Mouse (Mus musculus) left cerebral cortex, postnatal 36 days (tissue): ENCODE results near the gene Mknk1. TPM values are rescaled to one million over a fixed set of nuclear protein-coding genes. Genes with fewer than 3 reads are reported as not detected.

ENCODE experiments used
- DNase-seq, 2 experiments: peaks; one replicate each; pipeline ENCODE4 v3.0.0; 2021 to 2022; ENCODE audit warnings: low spot score in 2 of 2, mixed read lengths in 1 of 2
- intact Hi-C: fragments of 180-260 bp; cut with DNase I; formaldehyde crosslinking; loops from one replicate; pipeline ENCODE4 v1.15.1; 2025
- total RNA-seq, 2 experiments: library from RNA; stranded (reverse); gene quantifications; 2 replicates each; pipeline ENCODE4 v1.2.3; 2021

The Mknk1 gene
- total RNA-seq, 2 experiments from 2014 or later, result 32.6 to 40.7 TPM

DNA sequence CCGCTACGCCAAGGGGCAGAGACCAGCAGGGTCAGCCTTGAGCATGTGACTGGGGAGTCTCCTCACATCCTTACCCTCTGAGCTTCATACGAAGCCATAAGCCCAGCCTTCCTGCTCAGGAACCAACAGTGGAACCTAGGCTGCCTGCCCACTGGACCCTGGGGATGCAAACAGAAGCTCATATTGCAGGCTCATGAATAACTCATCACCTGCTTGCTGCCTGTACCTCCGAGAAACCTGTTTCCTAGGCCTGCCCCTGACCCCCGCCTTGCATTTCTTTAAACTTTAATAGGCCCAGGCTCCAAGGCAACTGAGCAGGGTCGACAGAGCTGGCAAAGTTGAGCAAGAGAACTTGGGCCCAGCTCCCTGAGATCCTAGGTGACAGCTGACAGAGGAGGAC, 45.0 kb downstream of the Mknk1 start, which contains the start of gene Kncn:
Gene Kncn (plus strand): TSS at position 379 of the 400 bp plus-strand sequence.
- intact Hi-C loops, result no loop called here

DNA sequence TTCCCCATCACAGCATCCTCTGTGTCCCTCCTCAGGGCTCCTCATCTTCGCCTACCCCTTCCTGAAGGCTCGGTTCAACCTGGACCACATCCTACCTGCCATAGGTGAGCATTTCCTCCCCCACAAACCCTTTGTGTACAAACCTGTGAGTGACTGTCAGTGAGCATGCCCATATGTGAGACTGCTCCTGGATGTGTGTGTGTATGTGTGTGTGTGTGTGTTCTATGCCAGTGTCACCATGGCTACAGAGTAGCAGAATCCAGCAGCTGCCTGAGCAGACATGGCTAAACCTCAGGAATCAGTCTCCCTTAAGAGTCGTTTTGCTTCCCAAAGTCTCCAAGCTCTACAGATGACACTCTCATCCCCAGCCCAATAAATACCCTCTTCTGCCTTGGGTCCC, 46.8 kb downstream of the Mknk1 start:
- intact Hi-C loops, result no loop called here
- DNase-seq, result peak in 1 of 2 experiments; percentile 33

More for the DNA sequence above, 45.0 kb downstream of the Mknk1 start, which contains the start of gene Kncn:
- no peak for DNase-seq

DNA sequence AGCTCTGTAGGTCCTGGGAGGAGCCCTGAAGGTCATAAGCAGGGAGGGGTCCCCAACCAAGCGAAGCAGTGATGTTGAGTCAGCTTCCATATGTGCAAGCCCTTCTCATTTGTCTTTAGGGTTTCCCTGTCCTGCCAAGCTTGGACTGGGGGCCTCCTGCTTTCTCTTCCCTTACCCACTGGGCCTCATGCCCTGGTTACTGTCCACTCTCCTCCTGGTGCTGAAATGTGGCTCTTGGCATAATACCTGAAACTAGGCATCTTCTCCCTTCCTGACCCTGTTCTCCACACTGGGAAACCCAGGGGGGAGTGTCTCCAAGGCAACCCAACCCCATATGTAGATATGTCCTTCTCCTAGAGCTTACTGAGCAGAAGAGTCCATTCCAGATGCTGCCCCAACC, 47.9 kb downstream of the Mknk1 start:
- intact Hi-C loops, result no loop called here
- no peak for DNase-seq

DNA sequence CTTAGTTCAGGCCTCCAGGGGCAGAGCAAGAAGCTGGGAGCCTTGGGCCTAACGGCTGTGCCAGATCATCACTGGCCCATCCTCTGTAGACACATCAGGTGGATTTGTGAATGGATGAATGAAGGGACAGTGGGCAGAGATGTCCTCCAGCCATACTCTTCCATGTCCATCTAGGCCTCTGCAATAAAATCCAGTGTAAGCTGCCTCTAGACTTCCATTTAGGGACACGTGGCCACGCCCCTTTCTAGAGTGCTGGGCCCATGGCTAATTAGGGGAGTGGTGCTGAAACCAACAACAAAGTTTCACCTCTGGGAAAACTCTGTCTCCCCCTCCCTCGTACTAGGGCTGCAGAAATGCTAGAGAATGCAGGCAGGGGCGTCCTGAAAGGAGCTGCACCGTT, 51.1 kb downstream of the Mknk1 start:
- DNase-seq, result no peak
- intact Hi-C loops, result no loop called here

DNA sequence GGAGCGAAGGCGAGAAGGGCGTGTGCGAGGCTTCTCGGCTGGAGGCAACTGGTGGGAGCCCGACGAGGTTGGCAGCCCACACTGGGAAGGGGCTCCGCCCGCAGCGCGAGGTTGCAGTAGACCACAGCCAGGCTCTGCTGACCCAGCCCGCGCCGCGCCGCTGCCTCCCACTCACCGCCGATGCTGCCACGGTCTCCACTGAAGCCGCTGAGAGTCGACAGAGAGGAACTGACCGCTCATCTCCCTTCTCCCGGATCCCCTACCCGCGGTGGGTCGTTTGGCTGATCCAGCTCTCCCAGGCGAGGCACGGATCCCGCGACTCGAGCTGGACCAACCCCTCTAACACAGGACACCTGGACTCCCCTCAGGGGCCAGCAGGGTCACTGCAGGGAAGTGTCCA, 51.6 kb downstream of the Mknk1 start, which contains the start of gene 6430628N08Rik:
Gene 6430628N08Rik (plus strand): TSS at position 113 of the 400 bp plus-strand sequence.
- intact Hi-C loops, result no loop called here
- no peak for DNase-seq

DNA sequence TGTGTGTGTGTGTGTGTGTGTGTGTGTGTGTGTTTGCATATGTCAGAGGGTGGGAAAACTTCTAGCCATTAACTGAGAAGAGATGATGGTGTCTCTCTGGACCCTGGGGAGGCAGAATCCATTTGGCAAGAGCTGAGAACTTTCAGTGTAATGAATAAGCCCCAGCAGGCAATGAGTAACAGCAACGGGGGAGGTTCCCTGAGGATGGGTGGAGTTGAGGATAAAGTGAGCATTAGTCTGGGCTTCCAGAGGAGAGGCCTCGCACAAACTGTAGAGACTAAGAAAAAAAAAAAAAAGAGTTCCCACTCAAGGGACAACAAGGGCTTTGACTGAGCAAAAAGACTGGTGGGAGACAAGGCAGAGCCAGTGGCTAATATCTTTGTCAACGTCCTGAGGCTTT, 55.3 kb downstream of the Mknk1 start:
- DNase-seq, result no peak
- intact Hi-C loops, result no loop called here

DNA sequence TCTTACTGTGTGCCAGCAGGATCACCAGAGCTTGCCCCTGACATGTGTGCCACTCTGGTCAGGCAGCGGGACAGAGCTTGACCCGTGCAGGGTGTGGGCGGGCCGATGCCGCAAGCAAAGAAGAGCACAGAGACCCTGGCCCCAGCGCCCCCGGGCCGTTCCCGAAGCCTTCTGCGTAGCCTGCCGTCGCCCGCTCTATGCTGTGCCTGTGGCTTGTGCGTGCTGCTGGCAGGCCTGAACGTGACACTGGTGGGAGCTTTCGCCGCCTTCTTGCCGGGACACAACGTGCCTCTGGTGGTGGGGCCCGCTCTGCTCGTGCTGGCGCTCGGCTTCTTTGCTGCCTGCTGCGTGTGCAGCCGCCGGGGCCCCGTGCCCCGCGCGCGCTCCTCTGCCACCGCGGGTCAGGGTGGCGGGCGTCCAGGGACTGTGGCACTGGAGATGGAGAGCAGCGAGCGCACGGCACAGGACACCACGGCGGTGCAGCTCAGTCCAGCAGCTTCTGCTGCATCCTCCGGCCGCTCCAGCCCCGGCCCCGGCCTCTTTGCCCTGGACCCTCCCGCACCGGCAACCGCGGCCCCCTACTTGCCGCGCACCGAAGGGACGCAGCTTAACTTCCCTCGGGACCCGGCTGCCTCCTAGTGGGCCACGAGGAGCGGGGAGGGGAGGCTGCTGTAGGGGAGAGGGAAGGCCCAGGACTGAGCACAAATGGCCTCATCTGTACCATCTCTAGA, 59.1 kb downstream of the Mknk1 start:
- intact Hi-C loops, result no loop called here
- peak in 1 of 2 experiments; percentile 29 for DNase-seq

DNA sequence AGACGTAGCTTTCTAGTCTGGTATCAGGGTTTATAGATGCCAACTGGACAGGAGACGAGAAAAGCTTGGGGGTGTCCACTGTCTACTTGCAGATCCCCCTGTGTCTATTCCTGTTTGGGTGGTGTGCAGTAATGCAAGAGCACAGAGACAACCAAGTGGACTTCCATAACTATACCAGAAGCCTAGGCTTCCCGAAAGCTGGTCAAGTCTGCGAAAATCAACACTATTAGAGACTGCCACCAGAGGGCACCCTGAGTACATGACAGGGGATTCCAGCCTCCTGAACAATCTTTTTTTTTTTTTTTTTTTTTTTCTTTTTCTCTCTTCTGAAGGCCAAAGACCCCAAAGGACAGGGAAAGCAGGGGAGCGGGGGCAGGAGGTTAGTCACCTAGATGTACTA, 63.8 kb downstream of the Mknk1 start:
- intact Hi-C loops, result loop anchor here (1.0 to 5.0 kb wide), 2 partner anchors 49 to 77 kb away; no protein-coding TSS in a partner anchor
- DNase-seq, result peak; percentile 73 to 82

DNA sequence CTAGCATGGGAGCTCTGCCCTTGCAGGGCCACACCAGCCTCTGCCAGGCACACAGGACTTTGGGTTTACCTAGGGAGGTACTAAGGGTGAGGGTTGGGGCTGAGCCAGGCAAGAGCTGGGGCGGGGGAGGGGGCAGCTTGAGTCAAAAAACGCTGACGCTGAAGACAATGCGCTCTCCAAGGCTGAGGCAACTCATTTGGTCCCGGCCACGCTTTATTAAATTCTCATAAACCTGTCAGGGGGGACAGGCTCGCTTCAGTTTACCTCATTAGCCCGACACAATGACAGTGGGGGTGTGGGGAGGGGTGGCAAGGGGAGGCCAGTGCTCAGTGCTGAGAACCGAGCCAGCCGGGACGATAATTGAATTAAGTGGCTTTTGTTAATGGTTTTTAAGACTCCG, 65.4 kb downstream of the Mknk1 start:
- intact Hi-C loops, result loop anchor here (5.0 kb wide), 1 partner anchor 48 kb away; no protein-coding TSS in a partner anchor
- DNase-seq, result no peak

DNA sequence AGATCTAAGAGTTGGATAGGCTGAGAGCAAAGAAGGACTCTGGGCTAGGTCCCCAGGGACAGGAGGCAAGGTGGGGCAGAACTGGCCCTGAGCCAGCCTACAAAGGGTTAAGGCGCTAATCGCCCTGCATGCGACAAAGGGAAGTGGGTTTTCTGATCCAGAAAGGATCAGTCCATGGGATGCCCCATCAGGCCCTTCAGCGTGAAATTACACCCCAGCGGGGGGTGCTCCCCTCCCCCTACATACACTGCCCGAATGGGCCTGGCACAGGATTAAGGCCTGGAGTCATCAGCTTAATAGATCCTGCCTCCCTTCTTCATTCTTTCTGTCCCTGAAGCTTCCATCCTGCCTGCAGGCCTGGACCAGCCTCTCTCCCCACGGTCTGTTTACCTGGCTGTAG, 66.7 kb downstream of the Mknk1 start:
- no peak for DNase-seq
- intact Hi-C loops, result no loop called here

DNA sequence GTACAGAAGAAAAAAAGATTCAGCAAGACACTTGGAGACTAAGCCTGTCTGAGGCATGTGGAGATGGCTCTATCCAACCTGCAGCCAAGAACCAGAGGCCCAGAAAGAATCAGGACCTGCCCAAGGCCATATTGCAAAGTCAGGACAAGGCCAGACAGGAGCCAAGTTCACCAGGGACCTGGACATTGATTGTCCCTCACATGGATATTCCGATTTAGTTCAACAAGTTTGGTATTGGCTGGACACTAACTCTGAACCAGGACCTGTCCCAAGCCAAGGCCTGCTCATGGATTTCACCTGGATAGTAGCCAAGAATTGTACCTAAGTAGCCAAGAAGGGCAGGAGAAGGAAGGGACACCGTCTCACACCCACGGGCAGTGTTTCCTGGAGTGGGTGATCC, 67.8 kb downstream of the Mknk1 start:
- intact Hi-C loops, result no loop called here
- no peak for DNase-seq

DNA sequence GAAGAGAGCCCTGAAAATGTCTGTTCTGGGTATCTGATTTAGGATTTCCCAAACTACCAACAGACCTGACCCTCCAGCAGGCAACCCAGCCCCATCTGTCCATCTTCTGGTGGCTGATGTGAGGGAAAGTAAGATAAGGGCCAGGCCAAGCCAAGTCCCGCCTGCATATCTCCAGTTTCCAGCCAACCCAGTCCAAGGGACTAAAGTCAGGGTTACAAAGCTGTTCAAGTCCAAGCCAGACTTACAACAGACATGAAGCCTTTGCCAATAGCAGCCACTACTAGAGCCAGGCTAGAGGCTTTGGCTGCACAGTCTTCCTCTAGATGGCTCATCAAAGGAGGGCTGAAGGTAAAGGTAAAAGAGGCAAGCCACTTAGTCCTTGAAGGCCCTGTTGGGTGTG, 69.0 kb downstream of the Mknk1 start:
- intact Hi-C loops, result no loop called here
- DNase-seq, result no peak

DNA sequence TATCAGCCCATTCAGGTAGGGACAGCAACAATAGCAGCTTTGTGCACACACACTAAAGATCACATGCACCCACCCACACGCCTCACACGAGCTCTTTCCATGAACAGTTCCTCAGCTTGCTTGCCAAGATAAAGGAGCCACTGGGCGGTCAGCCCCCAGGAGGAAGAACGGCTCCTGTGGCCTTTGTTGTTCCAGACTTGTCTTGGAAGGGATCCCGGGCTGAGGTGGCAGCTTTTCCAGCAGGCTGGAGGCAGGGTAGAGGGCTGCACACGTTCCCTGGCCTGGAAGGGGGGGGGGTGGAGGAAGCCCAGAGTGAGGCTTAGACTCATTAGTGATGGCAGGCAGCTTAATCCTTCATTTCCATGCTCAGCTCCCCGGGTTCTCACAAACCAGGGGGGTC, 69.6 kb downstream of the Mknk1 start:
- DNase-seq, result no peak
- intact Hi-C loops, result no loop called here

DNA sequence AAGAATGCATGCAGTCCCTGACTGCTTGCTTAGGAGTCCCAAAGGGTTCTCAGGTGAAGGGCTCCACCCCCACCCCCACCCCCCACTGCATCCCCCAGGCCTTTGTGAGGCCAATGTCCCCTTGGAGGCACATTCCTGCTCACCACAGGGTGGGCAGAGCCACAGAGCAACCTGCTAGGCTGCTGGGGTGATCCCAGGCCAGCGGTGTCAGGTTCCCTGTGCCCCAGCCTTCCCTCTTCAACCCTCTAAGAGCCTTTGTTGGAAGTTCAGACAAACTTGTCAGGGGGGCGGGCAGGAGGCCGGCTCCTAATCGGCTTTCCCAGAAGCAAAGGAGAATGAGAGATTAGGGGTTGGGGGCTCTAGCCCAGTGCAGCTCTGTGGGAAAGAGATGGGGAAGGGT, 72.6 kb downstream of the Mknk1 start:
- DNase-seq, result no peak
- intact Hi-C loops, result no loop called here

DNA sequence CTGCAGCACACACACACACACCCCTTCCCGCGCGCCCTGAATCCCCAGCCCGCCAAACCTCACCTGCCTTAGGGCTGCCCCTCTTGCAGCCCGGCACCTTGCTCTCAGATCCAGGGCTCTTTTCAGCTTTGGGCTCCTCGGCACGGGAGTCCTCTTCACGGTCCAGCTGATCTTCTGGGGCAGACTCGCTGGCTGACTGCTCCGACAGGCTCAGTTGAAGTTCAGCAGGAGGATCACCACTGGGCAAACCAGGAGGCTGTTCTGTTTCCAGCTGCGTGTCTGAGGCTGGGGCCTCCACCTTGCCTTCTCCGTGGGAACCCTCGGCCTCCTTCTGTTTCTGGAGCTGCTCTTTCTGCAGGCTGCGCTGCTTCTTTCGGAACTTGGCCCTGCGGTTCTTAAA, 80.9 kb downstream of the Mknk1 start:
- no peak for DNase-seq
- intact Hi-C loops, result no loop called here

DNA sequence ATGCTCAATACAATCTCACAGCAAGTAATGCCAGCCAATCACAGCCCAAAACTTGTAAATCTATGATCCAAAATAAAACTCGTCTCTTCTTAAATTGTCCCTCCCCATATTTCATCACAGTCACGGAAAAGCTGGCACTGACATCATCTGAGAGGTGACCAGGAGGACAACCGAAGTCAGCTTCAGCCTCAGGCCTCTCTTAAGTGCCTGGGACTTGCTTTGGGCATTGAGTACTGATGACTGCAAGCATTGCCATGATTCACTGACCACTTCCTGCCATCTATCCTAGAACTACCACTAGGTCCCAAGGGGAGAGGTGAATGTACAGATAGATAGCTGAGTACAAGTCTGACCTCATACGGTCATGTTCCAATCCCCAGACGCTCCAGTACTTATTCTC, 83.7 kb downstream of the Mknk1 start:
- intact Hi-C loops, result no loop called here
- no peak for DNase-seq

DNA sequence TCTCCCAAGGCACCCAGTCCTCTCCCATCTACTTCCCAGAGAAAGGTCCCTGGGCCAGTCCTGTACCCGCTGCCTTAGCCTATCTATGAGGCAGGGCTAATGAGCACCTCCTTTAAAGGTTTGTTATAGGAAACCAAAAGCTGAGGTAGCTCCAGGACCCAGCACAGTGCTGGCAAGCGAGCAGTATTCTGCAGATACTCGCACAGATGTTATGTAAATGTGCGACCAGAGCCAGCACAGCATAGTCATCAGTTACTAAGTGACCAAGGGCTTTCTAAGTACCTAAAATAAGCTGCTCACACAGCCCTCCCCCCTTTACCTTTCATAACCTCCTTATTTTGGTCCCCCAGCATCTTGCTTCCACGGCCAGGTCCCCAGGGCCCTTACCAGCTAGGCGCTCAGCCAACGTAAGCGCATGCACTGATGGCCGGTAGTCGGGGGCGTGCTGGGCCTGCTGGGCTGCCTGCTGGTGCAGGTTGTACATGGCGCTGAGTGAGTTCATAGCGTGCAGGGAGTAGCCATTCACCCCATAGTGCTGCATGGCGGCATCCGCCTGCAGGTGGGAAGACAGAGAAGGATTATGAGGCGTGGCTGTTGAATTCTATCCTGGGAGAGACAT, 84.4 kb downstream of the Mknk1 start:
- intact Hi-C loops, result no loop called here
- no peak for DNase-seq

DNA sequence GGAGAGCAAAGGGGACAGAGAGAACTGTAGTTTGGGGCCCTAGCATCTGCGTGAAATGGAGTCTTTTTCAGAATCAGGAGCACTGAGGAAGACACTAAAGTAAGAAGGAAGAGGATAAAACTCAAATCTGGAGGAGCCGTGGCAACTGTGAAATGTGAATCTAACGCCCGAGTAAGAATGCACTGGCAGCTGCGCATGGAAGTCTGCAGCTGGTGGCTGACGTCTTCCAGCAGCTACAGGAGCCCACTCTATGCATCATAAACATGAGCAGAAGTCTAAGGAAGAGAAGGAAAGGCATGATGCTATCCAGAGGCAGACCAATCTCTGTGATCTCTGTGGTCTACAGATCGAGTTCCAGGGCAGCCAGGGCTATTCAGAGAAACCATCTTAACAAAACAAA, 88.6 kb downstream of the Mknk1 start:
- no peak for DNase-seq
- intact Hi-C loops, result no loop called here
